Mouse (Mus musculus): ENCODE data around the gene Pink1.

Pink1 gene

DNA sequence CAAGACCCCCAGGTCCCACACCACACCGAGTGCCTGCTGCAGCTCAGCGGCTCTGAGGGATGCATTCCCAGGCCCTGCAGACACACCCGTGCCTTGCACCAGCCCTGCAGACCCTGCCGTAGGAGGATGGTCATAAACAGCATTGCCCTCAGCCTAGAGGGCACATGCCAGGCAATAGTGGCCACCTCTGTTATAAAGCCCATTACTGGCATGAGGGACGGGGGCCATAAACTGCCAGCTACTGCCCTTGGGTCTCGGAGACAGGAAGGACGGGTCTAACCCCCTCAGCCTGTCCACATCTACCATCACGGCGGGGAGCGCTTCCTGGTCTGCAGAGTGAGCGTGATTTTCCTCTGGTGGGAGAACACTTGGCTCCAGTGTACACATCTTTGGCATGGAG is 13.1 kb downstream of the Pink1 start:
- DNase-seq (ENCODE audit: low spot score): no peak

DNA sequence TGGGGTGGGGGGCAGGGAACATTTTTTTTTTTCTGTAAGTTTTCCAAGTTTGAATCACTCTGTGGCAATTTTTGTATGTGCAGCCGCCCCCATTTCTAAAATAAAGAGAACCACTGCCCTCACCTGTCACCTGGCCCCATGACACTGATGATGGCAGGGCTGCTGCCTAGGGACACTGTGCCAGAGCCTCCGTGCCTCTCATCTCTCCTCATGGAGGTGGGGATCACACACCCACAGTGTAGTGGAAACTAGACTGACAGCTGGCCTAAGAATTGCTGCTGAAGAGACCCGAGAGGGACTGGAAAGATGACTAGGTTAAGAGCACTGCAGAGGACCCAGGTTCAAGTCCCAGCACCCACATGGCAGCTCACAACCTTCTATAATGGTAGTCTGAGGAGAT is 14.0 kb downstream of the Pink1 start:
- no peak for DNase-seq (ENCODE audit: low spot score)

DNA sequence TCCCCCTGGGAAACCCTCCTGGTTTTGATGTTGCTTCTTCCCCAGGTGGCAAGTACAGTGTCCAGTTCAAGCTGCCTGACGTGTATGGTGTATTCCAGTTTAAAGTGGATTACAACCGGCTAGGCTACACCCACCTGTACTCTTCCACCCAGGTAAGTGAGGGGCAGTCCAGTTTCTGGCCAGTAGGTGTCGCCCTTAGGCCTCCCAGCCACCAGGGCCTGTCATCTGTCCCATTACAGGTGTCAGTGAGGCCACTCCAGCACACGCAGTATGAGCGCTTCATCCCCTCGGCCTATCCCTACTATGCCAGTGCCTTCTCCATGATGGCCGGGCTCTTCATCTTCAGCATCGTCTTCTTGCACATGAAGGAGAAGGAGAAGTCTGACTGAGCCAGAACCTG is 14.5 kb downstream of the Pink1 start:
- DNase-seq (ENCODE audit: low spot score): peak; percentile 23

DNA sequence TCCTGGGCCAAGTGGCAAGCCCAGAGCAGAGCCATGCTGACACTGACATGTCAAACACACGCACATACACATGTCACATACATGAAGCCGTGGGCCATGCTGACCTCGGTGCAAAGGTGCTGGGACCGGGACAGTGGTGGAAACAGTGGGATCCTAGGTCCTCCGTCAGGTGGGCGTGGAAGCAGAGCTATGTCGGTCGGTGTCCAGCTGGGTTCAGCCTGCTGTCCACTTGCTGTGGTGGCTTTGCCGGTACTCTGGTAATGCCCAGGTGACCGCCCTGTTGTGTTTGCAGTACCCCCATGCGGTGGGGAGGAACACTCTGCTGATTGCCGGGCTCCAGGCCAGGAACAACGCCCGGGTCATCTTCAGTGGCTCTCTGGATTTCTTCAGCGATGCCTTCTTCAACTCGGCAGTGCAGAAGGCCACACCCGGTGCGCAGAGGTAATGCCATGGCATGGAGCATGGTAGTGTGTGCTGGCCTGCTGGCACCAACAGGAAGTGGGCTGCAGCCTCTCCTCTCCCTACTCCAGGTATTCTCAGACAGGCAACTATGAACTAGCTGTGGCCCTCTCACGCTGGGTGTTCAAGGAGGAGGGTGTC is 15.7 kb downstream of the Pink1 start:
- no peak for DNase-seq (ENCODE audit: low spot score)

DNA sequence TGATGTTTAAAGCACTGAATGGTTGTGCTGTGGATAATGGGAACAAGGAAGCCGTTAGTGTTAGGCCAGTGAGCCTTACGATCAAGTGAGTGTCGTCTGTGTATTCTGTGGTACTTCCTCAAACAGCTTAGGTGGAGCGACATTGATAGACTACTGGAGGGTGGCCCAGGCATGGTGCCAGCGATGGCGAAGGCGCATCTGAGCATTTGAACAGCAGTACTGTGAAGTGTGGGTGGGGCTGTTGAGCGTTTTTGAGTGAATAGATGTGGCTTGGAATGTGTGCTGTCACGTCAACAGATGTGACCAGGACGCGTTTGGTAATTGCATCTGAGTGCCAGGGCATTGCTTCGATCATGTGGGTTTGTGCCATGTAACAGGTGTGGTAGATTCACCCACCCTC is 18.4 kb downstream of the Pink1 start:
- DNase-seq (ENCODE audit: low spot score): no peak

DNA sequence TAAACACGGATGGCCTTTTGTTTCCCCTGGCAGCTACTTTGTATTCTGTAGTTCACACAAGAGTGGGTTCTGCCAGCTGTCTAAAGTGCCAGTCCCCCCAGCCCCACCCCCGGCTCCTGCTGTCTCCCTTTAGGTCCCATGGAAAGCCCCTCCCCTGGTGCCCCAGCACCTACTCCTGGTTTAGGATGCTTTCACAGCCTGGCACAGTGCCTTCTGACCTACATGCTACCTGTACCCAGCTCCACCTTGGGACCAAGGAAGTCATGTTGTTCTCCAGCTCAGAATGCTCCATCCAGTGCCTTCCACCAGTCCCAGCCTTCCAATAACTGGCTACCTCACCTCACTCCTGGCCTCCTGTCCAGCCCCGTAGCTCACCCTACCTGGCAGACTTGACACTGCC is 19.1 kb downstream of the Pink1 start:
- no peak for DNase-seq (ENCODE audit: low spot score)

DNA sequence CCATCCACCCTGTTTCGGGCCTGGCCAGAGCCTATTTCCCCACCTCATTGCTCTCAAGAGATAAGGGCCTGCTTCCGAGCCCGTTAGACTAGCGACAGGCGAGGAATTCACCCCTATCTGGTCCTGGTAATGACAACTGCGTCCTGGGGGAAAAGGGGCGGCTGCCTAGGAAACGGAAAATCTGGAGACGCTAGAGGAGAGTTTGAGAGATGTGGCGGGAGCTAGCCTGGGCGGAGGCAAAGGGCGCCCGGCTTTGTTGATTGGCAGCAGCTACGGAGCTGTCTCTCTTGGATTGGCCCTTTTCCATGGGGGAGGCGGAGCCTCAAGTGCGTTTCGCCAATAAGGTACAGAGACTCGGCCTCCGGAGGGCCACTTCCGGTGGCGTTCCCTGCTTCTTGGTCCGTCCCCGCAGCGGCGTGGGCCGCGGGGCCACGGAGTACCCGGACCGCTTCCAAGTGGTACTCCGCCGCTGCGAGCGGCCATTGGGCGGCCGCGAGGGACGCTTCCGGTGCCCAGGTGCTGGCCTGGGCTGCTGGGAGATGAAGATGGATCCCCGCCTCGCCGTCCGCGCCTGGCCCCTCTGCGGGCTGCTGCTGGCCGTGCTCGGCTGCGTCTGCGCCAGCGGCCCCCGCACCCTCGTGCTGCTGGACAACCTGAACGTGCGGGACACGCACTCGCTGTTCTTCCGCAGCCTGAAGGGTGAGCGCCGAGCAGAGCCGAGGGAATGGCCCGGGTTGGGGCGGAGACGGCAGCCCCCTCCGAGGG is 21.6 kb downstream of the Pink1 start, which contains the start of gene Ddost:
TSS of gene Ddost (plus strand) at position 391 of the 765 bp plus-strand sequence.
- peak; percentile 98 for DNase-seq (ENCODE audit: low spot score)

DNA sequence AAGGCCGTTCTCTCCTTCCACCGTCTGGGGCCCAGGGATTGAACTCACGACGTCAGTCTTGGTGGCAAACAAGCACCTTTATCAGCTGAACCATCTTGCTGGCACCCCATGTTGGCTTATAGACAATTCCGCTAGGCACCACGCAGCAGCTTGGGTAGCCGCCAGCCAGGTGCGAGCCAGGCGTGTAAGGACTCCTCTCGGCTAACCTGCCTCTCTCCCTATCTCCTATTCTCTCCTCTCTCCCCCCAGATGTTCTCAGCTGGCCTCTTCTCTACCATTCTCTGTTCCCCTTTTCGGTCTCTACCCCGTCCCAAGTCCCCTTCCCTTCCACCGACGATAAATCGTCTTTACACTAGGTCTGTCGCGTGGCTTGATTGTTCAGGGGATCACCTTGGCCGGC is 22.4 kb downstream of the Pink1 start:
- DNase-seq (ENCODE audit: low spot score): no peak

DNA sequence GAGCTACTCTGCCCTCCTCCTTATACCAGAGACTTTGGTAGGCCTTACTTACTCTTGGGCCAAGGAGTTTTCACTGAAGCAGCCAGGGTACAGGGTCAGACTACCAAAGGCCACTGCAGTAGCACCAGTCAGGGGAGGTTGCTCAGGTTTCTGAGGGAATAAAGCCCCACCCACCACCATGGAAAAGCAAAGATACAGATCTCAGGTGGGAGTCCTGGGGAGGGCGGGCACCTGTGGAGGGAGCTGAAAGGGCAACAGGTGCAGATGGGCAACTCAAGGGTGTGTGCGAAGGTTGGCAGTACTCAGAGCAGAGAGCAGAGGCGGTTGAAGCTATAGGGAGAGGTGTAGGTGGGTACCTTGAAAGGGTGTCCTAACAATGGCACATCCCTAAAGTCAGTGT is 23.1 kb downstream of the Pink1 start:
- DNase-seq (ENCODE audit: low spot score): no peak

DNA sequence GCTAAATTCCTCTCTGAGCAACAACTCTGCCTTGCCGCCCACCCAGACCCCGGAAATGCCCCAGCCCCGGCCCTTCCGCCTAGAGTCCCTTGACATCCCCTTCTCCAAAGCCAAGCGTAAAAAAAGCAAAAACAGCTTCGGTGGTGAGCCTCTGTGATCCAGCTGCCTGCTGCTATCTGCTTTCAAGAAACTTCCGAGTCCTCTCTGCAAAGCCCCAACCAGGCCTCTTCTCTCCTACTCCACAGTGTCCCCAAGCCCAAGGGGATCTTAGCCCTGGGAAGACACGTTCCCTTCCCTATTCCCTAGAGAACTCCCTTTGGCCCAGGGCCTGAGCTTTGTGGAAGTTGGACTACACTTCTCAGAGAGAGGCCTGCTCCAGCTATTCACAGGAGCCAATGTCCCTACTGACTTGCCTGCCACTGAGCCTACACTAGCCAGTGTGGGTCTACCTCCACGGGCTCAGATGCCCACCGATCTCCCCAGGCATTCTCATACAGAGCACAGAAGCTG is 24.8 kb downstream of the Pink1 start:
- DNase-seq (ENCODE audit: low spot score): no peak

DNA sequence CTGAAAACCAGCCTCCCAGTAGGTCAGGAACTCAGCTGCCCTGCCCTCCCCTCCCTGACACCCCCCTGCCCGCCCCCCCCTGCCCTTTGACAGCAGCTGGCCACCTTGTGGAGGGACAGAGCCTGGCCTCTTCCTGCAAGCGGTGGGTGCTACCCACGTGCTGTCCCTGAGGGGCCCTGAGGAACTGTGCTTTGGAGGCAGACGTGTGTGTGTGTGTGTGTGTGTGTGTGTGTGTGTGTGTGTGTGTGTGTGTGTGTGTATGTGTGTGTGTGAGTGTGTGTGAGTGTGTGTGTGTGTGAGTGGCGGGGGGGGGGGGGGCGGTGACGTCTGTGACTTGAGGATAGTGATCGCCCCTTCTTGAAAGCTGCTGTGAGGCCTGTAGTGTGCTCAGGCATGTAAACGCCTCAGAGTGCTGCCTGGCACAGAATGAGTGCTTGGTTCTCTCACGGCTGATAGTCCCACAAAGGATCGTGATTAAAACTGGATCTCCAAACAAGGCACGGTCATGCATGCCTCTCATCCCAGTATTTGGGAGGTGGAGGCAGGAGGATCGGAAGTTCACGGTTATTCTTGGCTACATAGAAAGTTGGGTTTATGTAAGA is 32.1 kb downstream of the Pink1 start:
- DNase-seq (ENCODE audit: low spot score): no peak

DNA sequence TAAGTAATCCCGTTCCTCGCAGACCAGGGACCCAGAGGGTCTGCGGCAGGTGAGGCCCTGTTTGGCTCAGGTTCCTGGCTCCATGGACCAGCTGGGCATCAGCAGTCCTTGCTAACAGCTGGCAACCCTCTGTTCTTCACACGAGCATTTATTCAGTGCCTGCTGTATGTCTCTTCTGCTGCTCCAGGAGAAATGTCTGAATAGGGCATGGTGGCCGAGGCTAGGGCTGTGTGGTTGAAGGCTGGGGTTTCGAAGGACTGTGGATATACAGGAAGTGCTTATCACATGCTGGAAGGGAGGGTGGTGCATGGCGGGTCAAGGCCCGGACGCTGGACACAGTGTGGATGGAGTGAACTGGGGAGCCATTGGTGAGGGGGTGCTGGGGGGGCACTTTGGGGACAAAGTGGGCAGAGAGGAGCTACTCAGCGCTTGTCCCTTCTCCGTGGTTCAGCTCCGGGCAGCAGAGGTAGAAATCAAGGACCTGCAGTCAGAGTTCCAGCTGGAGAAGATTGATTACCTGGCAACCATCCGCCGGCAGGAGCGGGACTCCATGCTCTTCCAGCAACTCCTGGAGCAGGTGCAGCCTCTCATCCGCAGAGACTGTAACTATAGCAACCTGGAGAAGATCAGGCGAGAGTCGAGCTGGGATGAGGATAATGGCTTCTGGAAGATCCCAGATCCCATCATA is 32.7 kb downstream of the Pink1 start:
- DNase-seq (ENCODE audit: low spot score): no peak

DNA sequence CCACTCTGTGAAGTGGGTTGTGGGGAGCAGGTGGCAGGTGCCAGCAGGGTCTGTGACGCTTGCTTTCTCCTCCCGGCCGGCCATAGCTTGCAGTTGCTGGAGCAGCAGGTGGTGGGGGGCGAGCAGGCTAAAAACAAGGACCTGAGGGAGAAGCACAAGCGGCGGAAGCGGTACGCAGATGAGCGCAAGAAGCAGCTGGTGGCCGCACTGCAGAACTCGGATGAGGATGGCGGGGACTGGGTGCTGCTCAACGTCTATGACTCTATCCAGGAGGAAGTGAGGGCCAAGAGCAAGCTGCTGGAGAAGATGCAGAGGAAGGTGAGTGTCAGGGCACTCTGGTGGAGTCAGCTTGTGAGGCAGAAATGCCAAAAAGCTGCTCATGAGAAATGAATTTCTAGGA is 34.1 kb downstream of the Pink1 start:
- no peak for DNase-seq (ENCODE audit: low spot score)

DNA sequence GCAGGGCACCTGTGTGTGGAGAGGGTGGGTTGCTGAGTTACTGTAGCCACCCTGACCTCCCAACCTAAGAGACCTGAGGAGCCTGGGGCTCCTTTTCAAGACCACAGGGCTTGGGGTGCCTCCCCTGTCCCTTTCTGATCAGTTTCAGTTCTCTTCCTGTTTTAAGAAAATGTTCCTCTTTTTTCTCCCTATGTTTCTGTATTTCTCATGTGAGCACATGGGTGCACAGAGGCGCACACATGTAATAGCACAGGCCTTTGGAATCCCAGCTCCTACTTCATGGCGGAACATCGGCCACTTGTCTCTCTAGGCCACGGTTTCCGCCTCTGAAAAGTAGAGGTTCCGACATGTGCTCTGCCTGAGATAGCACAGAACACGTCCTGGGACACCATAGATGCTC is 37.4 kb downstream of the Pink1 start:
- no peak for DNase-seq (ENCODE audit: low spot score)

DNA sequence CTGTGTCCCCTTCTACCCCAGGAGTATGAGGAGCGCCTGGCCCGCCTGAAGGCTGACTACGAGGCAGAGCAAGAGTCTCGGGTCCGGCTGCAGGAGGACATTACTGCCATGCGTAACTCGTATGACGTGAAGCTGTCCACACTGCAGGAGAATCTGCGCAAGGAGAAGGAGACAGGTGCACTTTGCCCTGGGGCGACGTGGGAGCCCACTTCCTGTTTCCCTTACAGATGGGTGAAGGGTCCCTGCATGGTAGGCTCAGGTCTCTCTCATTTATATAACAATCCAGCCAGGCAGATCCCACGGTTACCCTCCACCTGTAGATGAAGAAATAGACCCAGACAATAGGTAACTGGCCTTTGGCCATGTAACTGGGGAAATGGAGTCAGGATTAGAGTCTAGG is 39.7 kb downstream of the Pink1 start:
- no peak for DNase-seq (ENCODE audit: low spot score)

DNA sequence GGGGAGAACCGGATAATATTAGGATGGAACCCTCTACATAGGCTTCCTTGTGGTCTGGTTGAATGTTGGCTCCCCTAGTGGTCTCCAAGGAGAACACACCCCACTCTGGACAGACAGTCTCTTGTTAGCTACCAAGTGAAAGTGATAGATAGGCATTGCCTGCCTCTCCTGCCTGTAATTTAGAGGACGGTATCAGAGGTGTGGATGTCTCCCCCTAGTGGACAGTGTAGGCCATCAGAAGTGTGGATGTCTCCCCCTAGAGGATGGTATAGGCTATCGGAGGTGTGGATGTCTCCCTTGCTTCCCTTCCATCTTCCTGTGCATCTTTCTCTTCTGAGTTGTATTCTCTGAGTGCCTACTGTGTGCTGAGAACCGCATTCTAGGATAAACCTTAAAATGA is 43.3 kb downstream of the Pink1 start:
- peak; percentile 91 for DNase-seq (ENCODE audit: low spot score)

DNA sequence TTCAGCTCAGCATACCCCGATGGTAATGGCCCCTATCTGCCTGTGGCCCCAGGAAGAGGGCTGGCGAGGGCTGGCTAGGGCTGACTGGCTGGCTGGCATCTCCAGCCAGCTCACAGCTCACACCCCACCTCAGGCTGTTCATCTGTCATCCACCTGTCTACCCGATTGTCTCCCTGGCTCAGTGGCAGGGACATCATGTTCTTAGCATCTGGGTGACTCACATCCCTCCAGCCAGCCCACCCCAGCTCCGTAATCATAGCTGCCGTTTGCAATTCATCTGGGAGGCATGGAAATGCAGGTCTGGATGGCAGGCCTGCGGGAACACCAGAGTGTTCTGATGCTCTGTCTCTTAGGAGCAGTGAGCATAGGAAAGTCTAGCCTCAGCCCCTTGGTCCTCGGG is 47.8 kb downstream of the Pink1 start:
- DNase-seq (ENCODE audit: low spot score): no peak

DNA sequence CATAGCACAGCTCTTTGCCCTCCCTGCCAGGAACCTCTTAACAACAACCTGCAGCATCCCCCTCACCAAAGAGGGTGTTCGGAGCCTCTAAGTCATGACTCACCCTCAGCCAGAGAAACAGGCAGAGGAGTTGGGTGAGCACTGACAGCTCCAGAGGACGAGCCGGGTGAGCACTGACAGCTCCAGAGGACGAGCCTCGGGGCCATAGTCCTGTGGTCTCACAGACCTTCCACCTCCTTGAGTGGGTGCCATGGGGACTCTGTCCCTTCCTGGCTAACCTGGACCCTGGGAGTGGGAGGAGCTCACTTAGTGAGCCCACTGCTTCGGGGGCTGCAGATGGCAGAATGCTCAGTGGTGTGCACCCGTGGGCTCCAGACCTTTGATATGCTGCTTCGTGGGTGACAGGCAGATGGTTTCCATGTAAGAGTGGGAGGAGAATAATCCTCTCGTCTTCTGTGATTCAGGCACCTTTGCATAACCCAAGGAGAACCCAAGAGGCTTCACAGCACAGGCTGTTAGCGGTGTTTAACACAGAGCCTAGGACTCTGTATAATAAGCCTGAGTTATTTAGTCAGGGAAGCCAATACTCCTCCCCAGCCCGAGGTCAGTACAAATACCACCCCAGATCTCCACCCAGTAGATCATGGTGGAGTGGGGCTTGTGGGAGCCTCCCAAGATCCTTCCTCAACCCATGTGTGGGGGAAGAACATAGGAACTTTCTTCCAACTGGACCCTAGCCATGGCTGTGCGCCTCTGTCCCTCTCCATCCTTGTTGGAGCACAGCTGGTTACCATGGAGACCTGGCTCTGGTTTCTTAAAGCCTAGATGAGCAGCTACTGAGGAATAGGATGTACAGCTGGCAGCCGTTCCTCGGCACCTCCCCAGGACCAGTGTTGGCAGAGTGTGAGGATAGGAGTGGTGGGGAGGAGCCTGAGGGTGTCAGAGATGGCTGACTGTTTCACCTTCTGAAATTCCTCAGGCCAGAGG is 53.8 kb downstream of the Pink1 start:
- no peak for DNase-seq (ENCODE audit: low spot score)

DNA sequence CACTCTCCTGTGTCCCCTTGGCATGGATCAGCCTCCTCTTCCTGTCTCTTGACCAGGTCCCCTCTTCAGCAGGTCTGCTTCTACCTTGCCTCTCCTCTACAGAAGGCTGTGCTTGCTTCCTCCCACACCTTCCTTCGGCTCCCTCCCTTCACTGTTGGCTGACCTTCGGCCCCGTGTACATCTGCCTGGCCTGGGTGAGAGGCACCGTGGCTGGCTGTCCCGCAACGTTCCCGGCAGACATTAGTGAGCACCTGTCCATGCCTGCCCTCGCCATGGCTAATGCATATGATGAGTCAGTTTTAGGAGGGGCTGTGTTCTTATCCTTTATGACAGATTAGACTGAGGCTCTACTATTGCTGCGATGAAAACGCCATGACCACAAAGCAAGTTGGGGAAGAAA is 58.2 kb downstream of the Pink1 start:
- no peak for DNase-seq (ENCODE audit: low spot score)
